Mouse (Mus musculus): ENCODE measurements around the gene Rnf10. TPM values are rescaled to one million over a fixed set of nuclear protein-coding genes. Genes with fewer than 3 reads are reported as not detected.

The Rnf10 gene
- polyA plus RNA-seq, 1 experiment, result 240 TPM

DNA sequence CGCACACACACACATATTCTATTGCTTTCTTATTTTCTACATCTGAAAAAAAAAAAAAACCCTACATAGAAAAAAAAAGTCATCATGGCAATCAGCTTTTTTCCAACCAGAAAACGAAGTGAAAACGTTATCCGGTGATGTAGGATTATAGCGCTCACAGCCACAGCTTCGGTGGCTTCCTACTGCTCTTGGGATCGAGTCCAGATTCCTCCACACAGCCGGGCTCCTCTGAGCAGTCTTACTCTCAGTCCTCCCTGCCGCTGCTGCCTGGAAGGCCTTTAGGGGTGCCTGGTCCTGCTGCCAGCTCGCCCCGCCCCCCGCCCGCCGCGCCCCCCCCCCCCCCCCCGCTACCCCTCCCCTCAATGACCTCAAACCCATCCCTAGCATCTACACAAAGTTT, 64.8 kb downstream of the Rnf10 start:
- Histone ChIP-seq H3K4me3 (ENCODE audit: control insufficient read depth, low read depth, low read length) (no peak overlapping the region), H3K27me3 (ENCODE audit: control insufficient read depth, insufficient read depth, low read length) (no peaks in the 10 kb centered on the region), H3K27ac (ENCODE audit: control insufficient read depth, insufficient read depth, low read depth, low read length) (no peak overlapping the region), H3K36me3 (ENCODE audit: control insufficient read depth, insufficient read depth, low read length) (no peaks in the 10 kb centered on the region), H3K4me1 (ENCODE audit: control insufficient read depth, insufficient read depth, low read length) (peaks cover 15% of the 10 kb centered on the region)
- TF ChIP-seq POLR2A (IDR thresholded peaks at IDR 0.05; ENCODE audit: control insufficient read depth, low read depth, low read length), result no peak
- TF ChIP-seq CTCF (IDR thresholded peaks at IDR 0.05; ENCODE audit: control insufficient read depth, insufficient read depth, insufficient replicate concordance, low read depth, low read length), result no peak

DNA sequence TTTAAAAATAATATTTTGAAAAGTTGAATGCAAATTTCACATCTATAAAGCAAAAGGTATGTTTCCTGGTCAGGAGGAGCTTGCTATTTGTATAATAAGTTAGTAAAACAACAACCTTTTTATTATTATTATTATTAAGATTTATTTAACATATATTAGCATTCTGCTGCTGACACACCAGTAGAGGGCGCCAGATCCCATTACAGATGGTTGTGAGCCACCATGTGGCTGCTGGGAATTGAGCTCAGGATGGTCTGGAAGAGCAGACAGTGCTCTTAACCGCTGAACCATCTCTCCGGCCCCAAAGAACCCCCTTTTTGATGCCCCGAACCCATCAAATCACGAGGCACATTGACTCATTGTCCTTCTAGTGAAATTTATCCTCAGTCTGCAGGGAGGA, 65.5 kb downstream of the Rnf10 start:
- Histone ChIP-seq H3K27ac (ENCODE audit: control insufficient read depth, insufficient read depth, low read depth, low read length) (no peak overlapping the region), H3K4me3 (ENCODE audit: control insufficient read depth, low read depth, low read length) (no peak overlapping the region), H3K4me1 (ENCODE audit: control insufficient read depth, insufficient read depth, low read length) (peaks cover 15% of the 10 kb centered on the region), H3K27me3 (ENCODE audit: control insufficient read depth, insufficient read depth, low read length) (no peaks in the 10 kb centered on the region), H3K36me3 (ENCODE audit: control insufficient read depth, insufficient read depth, low read length) (no peaks in the 10 kb centered on the region)
- TF ChIP-seq POLR2A (IDR thresholded peaks at IDR 0.05; ENCODE audit: control insufficient read depth, low read depth, low read length) (no peak), CTCF (IDR thresholded peaks at IDR 0.05; ENCODE audit: control insufficient read depth, insufficient read depth, insufficient replicate concordance, low read depth, low read length) (no peak)

DNA sequence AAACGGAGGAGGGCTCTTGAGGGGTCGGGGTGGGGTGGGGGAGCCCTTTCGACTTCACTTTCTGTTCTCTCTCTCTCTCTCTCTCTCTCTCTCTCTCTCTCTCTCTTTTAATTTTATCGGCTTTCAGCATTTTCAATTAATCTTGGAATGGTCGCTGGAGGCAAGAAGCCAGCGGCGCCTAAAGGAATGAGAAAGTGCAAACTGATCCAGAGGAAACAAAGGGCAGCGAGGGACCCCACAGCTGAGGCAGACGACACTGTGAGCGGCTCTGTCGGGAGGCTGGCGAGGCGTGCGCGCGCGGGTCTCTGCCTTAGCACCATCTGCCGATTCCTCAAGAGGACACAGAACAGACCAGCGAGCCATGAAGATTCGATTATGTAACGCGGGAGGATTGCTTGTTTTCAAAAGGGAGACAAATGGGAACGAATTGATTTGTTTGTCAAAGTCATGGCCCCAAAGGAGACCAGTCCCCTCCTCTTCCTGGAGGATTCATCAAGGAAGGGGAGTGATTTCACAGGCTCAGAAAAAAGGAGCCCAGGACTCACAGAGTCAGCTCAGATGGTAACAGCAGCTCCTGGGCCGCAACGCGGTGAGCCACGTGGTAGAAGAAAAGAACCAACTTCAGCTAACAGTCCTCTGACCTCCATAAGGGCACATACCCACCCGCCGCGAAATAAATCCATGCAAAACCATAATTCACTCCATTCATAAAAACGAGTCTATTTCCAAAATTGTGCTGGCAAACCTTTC, 68.0 kb downstream of the Rnf10 start:
- H3K36me3 ChIP-seq (ENCODE audit: control insufficient read depth, insufficient read depth, low read length), result no peaks in the 10 kb centered on the region
- H3K27me3 ChIP-seq (ENCODE audit: control insufficient read depth, insufficient read depth, low read length), result no peaks in the 10 kb centered on the region

DNA sequence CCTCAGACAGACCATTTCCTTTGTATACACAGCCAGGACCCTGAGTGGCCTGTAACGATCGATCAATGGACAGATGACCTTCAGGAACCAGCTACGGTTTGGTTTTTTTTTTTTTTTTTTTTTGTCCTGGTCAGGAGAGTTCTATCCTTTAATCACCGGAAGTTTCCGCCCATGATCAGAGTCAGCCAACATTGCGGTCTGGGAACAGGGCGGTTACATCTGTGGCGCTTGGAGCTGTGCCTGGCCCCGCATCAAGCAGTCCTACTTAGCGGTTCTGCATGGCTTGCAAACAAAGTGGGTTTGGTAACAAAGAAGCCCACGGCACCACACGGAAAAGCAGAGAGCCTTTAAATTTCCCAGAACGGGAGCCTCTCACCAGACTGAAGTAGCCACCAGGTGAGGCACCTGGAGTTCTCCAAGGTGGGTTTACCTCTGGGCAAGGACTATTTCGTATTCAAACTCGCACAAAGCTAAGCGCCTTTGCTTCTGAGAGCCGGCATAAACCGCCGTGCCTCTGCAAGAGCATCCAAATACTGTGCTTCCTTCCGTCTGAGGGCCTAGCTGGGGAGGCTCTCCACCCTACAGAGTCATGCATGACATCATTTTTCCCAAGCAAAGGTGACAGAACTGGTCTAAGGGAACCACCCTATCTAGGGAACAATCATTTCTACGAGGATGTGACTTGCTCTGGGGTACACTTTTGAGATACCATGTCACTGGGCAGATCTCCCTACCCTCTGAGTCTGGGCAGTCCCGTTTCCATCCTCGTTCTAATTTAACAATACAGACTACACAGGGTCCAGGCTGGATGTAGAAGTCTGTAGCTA, 68.8 kb downstream of the Rnf10 start:
- no peak overlapping the region for H3K27ac ChIP-seq (ENCODE audit: control insufficient read depth, insufficient read depth, low read depth, low read length)
- no peak overlapping the region for H3K4me3 ChIP-seq (ENCODE audit: control insufficient read depth, low read depth, low read length)
- no peaks in the 10 kb centered on the region for H3K27me3 ChIP-seq (ENCODE audit: control insufficient read depth, insufficient read depth, low read length)

More for the DNA sequence above, 68.0 kb downstream of the Rnf10 start:
- Histone ChIP-seq H3K4me3 (ENCODE audit: control insufficient read depth, low read depth, low read length) (peak overlapping the region; percentile 22), H3K4me1 (ENCODE audit: control insufficient read depth, insufficient read depth, low read length) (peaks cover 15% of the 10 kb centered on the region), H3K27ac (ENCODE audit: control insufficient read depth, insufficient read depth, low read depth, low read length) (no peak overlapping the region)
- TF ChIP-seq CTCF (IDR thresholded peaks at IDR 0.05; ENCODE audit: control insufficient read depth, insufficient read depth, insufficient replicate concordance, low read depth, low read length) (no peak), POLR2A (IDR thresholded peaks at IDR 0.05; ENCODE audit: control insufficient read depth, low read depth, low read length) (no peak)

DNA sequence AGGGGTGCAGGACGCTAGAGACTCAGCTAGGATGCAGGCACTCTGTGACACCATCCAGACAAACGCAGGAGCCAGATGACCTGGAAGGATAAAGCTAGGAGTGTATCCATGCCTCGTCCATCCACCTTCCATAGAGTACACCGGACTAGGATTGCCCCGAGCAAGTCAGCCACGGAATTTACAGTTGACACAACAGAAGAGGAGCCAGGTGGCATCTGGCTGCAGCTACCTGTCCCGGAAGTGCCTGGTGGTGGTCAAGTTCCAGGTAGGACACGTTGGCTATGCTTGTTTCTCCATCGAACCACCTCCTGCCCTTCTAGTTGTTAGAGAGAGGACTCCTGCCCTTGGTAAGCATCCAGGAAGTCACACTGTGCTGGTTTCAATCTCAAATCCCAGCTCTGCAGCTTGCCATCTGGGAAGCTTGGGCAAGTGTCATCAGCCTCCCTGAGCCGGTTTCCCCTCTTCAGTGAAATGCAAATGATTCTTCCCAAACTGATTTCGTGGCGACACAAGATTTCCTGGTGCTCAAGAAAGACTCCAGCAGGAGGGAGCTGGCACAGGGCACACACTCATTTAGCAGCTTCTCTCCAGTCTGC, 78.0 kb downstream of the Rnf10 start:
- no peaks in the 10 kb centered on the region; the same call in 1 of the 2 replicates for H3K27me3 ChIP-seq (ENCODE audit: control insufficient read depth, insufficient read depth, low read length)
- H3K4me1 ChIP-seq (ENCODE audit: control insufficient read depth, insufficient read depth, low read length), result peaks cover 10% of the 10 kb centered on the region
- H3K4me3 ChIP-seq (ENCODE audit: control insufficient read depth, low read depth, low read length), result no peak overlapping the region; the same call in 1 of the 2 replicates
- H3K36me3 ChIP-seq (ENCODE audit: control insufficient read depth, insufficient read depth, low read length), result no peaks in the 10 kb centered on the region
- TF ChIP-seq CTCF (IDR thresholded peaks at IDR 0.05; ENCODE audit: control insufficient read depth, insufficient read depth, insufficient replicate concordance, low read depth, low read length) (no peak), POLR2A (IDR thresholded peaks at IDR 0.05; ENCODE audit: control insufficient read depth, low read depth, low read length) (no peak)
- no peak overlapping the region for H3K27ac ChIP-seq (ENCODE audit: control insufficient read depth, insufficient read depth, low read depth, low read length)

More for the DNA sequence above, 68.8 kb downstream of the Rnf10 start:
- Histone ChIP-seq H3K4me1 (ENCODE audit: control insufficient read depth, insufficient read depth, low read length) (peaks cover 15% of the 10 kb centered on the region), H3K36me3 (ENCODE audit: control insufficient read depth, insufficient read depth, low read length) (no peaks in the 10 kb centered on the region)
- TF ChIP-seq POLR2A (IDR thresholded peaks at IDR 0.05; ENCODE audit: control insufficient read depth, low read depth, low read length), result no peak
- no peak for TF ChIP-seq CTCF (IDR thresholded peaks at IDR 0.05; ENCODE audit: control insufficient read depth, insufficient read depth, insufficient replicate concordance, low read depth, low read length)

DNA sequence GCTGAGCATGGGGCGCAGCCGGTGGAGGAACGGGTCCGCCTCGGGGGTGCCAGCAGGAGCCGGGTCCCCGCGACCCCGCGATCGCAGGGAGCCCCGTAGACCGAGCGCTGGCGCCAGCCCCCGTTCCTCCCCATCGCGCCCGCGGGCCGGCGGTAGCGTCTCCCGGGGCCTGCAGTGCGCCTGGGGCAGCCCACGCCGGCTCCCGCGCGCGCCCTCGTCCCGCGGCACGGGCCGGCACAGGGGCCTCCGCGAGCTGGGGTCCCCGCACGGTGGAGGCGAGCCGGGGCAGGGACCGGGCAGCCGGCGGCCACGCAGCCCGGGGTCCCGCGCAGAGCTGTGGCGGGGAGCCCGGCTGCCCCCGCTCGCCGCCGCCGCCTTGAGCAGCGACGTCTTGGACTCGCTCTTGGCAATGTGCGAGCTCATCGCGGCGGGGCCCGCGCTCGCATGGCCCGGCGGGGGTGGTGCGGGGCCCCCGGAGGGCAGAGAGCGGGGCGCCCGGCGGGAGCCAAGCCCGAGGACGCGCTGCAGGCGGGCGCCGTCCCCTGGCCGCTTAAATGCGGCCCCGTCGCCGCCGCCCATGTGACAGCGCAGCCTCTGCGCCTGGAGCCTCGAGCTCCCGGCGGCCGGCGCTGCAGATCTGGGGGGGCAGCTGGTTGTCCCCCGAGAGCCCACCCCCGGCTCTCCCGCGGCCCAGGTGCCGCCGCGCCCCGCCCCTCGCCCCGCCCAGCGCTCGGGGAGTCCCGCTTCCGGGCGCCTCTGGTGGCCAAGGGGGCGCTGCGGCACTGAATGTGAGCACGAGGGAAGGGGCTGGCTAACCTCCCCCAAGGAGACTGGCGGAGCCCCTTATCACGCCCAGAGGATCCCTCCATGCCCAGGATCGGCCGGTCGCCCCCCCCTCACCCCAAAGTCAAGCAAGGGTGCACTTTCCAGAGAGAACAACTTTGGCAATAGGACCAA, 78.8 kb downstream of the Rnf10 start, which contains the start of gene Cabp1:
Gene Cabp1 (minus strand): TSS at position 713 of the 957 bp plus-strand sequence.
- Histone ChIP-seq H3K4me1 (ENCODE audit: control insufficient read depth, insufficient read depth, low read length) (peaks cover 10% of the 10 kb centered on the region), H3K36me3 (ENCODE audit: control insufficient read depth, insufficient read depth, low read length) (no peaks in the 10 kb centered on the region), H3K4me3 (ENCODE audit: control insufficient read depth, low read depth, low read length) (peak within 1 kb of the TSS; percentile 49), H3K27ac (ENCODE audit: control insufficient read depth, insufficient read depth, low read depth, low read length) (peak within 1 kb of the TSS; percentile 26; the same call in 1 of the 2 replicates), H3K27me3 (ENCODE audit: control insufficient read depth, insufficient read depth, low read length) (no peaks in the 10 kb centered on the region; the same call in 1 of the 2 replicates)
- no peak for TF ChIP-seq POLR2A (IDR thresholded peaks at IDR 0.05; ENCODE audit: control insufficient read depth, low read depth, low read length)
- no peak for TF ChIP-seq CTCF (IDR thresholded peaks at IDR 0.05; ENCODE audit: control insufficient read depth, insufficient read depth, insufficient replicate concordance, low read depth, low read length)
